Mouse (Mus musculus) G1E (cell line): ENCODE measurements around the gene Grk1.

Experiments used
- CTCF ChIP-seq: IDR thresholded peaks from 2 replicates; pipeline ENCODE4 v1.5.1; 2012; ENCODE audit warnings: low read depth, low read length, inconsistent platforms, mixed read lengths
- GATA1 ChIP-seq: IDR thresholded peaks from 2 replicates; pipeline ENCODE4 v1.6.1; 2012; ENCODE audit warnings: borderline replicate concordance, low read length, inconsistent platforms, mixed read lengths
- POLR2AphosphoS5 ChIP-seq: IDR thresholded peaks from 2 replicates; pipeline ENCODE4 v1.6.1; 2012; ENCODE audit warnings: low read depth, low read length, inconsistent platforms; ENCODE audit not compliant: insufficient replicate concordance
- TAL1 ChIP-seq: conservative IDR thresholded peaks from 2 replicates; pipeline ENCODE4 v1.6.1; 2012; ENCODE audit warnings: low read depth, low read length, inconsistent platforms, mixed read lengths

GRCm38 (mm10) chr8:13396725-13397124, 8.2 kb upstream of the Grk1 start, which contains the start of gene Atp4b:
- TF ChIP-seq TAL1 (no peak), CTCF (no peak), GATA1 (no peak), POLR2AphosphoS5 (no peak)
